Mouse (Mus musculus) forebrain, embryonic 14.5 days (tissue): ENCODE data around the gene Cyb561. TPM values are rescaled to one million over a fixed set of nuclear protein-coding genes. Genes with fewer than 3 reads are reported as not detected.
A peak's percentile ranks its signal among the peaks of the same experiment; 100 is the strongest.

ENCODE experiments used
- ATAC-seq: fragments of 200-750 bp; cut with Nextera tagmentation; 2 replicates; pipeline ENCODE4 v1.8.0; 2017; ENCODE audit warnings: mild to moderate bottlenecking, moderate library complexity
- DNase-seq: peaks from one replicate; pipeline ENCODE4 v3.0.0-alpha.2; 2015; ENCODE audit warnings: low spot score
- H3K27ac ChIP-seq: fragments of 300-500 bp; sonication (generic); 2 replicates; pipeline ENCODE4 v1.5.1; 2014; ENCODE audit warnings: low read depth, mild to moderate bottlenecking, control low read depth, low read length, moderate library complexity
- H3K27me3 ChIP-seq: fragments of 300-500 bp; sonication (generic); replicated peaks from 2 replicates; pipeline ENCODE4 v1.6.1; 2014; ENCODE audit warnings: low read length, control low read depth, mixed read lengths; ENCODE audit not compliant: control insufficient read depth, insufficient read depth
- H3K36me3 ChIP-seq: fragments of 300-500 bp; sonication (generic); 2 replicates; pipeline ENCODE4 v1.6.1; 2014; ENCODE audit warnings: low read length, control low read depth; ENCODE audit not compliant: control insufficient read depth, insufficient read depth
- H3K4me1 ChIP-seq: fragments of 300-500 bp; sonication (generic); 2 replicates; pipeline ENCODE4 v1.6.1; 2014; ENCODE audit warnings: antibody characterized with exemption, low read length, control low read depth; ENCODE audit not compliant: control insufficient read depth, insufficient read depth
- H3K4me2 ChIP-seq: fragments of 300-500 bp; sonication (generic); 2 replicates; pipeline ENCODE4 v1.6.1; 2014; ENCODE audit warnings: mild to moderate bottlenecking, control low read depth, low read length
- H3K4me3 ChIP-seq: fragments of 300-500 bp; sonication (generic); 2 replicates; pipeline ENCODE4 v1.5.1; 2014; ENCODE audit warnings: low read depth, low read length, control low read depth
- H3K9ac ChIP-seq: fragments of 300-500 bp; sonication (generic); 2 replicates; pipeline ENCODE4 v1.6.1; 2014; ENCODE audit warnings: mild to moderate bottlenecking, low read length, control low read depth, moderate library complexity
- H3K9me3 ChIP-seq: fragments of 300-500 bp; sonication (generic); replicated peaks from 2 replicates; pipeline ENCODE4 v1.6.1; 2016; ENCODE audit warnings: low read length, control low read depth, mixed read lengths; ENCODE audit not compliant: control insufficient read depth
- WGBS: fragments of 180-500 bp; shearing (Covaris S2); extraction: QIAGEN DNeasy Blood & Tissue Kit; methylation state at CpG from one replicate; pipeline ENCODE4 v1.1.7; 2014; 5-methylcytosine and 5-hydroxymethylcytosine counted together
- polyA plus RNA-seq: library from polyadenylated mRNA; unstranded; fragments of >200 nt; fragmentation: Nextera tagmentation; extraction: Ambion mirVana; gene quantifications from 2 replicates; pipeline ENCODE4 v1.2.1, GENCODE M21; 2014

Cyb561 gene
- polyA plus RNA-seq, 1 experiment from 2014 or later: 26.0 TPM

DNA sequence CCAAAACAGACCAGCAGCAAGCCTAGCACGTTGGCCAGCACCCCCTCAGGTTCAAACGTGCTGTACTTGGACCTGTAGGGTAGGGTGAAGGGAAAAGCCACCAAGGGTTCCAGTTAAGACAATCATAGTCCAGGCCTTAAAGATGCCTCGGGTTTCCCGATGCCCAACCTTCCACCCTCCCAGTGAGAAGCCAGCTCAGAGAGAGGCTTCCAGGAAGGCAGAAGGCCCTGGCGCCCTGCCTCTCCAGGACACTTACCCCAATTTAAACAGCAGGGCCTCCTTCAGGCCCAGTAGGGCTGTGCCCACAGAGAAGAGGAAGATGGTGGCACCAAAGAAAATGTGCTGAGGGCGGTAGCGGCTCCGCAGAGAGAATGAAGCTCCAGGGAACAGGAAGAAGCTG, 17.6 kb downstream of the Cyb561 start:
- ATAC-seq (no peak), DNase-seq (no peak)
- H3K4me2 ChIP-seq: no peak overlapping the region
- H3K4me3 ChIP-seq: no peak overlapping the region
- H3K27me3 ChIP-seq: no peaks in the 10 kb centered on the region
- H3K36me3 ChIP-seq: 0 out of 2 replicates have a peak, but pooled peaks cover 3% of the 10 kb centered on the region
- H3K4me1 ChIP-seq: no peaks in the 10 kb centered on the region
- H3K9ac ChIP-seq: no peak overlapping the region
- 91% methylated on average over 8 of the region's 8 CpGs for WGBS
- no peaks in the 10 kb centered on the region for H3K9me3 ChIP-seq
- H3K27ac ChIP-seq: no peak overlapping the region

DNA sequence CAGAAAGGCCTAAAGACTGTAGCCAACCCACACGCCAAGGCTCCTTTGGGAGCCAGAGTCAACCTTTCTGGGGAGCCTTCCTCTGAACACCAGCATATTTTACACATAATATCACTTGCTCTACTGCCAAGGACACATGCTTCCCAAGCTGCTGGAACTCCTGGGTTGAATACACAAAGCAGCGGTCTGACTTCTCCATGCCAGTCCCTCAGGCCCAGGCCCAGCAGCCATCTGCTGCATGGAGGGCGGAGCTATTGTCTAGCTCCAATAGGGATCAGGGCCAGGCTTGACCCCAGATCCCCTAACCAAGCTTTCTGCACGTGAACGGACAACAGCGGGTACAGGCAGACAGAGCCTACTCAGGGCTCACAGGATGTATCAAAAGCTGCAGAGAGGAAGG, 18.3 kb downstream of the Cyb561 start:
- Histone ChIP-seq H3K4me1 (no peaks in the 10 kb centered on the region), H3K9ac (no peak overlapping the region), H3K9me3 (no peaks in the 10 kb centered on the region), H3K4me2 (no peak overlapping the region), H3K27me3 (no peaks in the 10 kb centered on the region), H3K36me3 (0 out of 2 replicates have a peak, but pooled peaks cover 3% of the 10 kb centered on the region), H3K27ac (no peak overlapping the region), H3K4me3 (no peak overlapping the region)
- WGBS: 63% methylated on average over 6 of the region's 6 CpGs
- ATAC-seq (no peak), DNase-seq (no peak)

GRCm38 (mm10) chr11:105934303-105934711, 18.8 kb downstream of the Cyb561 start:
- DNase-seq (no peak), ATAC-seq (no peak)
- 0 out of 2 replicates have a peak, but pooled peaks cover 3% of the 10 kb centered on the region for H3K36me3 ChIP-seq
- no peaks in the 10 kb centered on the region for H3K4me1 ChIP-seq
- no peak overlapping the region for H3K4me3 ChIP-seq
- H3K27ac ChIP-seq: no peak overlapping the region
- no peak overlapping the region for H3K9ac ChIP-seq
- 71% methylated on average over 5 of the region's 5 CpGs for WGBS
- H3K4me2 ChIP-seq: no peak overlapping the region
- H3K27me3 ChIP-seq: no peaks in the 10 kb centered on the region
- no peaks in the 10 kb centered on the region for H3K9me3 ChIP-seq

DNA sequence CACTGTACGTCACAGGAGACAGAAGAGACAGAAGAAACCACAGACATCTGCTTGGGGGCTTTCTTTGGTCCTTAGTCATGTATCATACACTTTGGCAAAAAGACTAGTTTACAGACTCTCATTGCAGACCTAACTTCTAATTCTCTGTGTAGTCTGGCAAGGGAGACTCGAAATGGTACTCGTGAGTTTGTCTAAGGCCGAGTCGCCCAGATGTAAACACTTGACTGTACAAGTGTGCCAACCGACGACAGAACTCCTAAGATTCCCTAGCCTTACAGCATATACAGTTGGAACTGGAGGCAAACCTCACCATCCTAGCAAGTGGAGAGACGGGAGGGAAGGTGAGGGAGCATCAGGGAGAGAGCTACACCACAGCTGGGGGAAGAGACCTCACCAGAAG, 19.4 kb downstream of the Cyb561 start:
- Histone ChIP-seq H3K4me2 (no peak overlapping the region), H3K27ac (no peak overlapping the region), H3K4me1 (no peaks in the 10 kb centered on the region), H3K27me3 (no peaks in the 10 kb centered on the region), H3K9ac (no peak overlapping the region), H3K36me3 (0 out of 2 replicates have a peak, but pooled peaks cover 3% of the 10 kb centered on the region), H3K4me3 (no peak overlapping the region), H3K9me3 (no peaks in the 10 kb centered on the region)
- WGBS: 92% methylated on average over 8 of the region's 8 CpGs
- ATAC-seq: no peak
- no peak for DNase-seq

DNA sequence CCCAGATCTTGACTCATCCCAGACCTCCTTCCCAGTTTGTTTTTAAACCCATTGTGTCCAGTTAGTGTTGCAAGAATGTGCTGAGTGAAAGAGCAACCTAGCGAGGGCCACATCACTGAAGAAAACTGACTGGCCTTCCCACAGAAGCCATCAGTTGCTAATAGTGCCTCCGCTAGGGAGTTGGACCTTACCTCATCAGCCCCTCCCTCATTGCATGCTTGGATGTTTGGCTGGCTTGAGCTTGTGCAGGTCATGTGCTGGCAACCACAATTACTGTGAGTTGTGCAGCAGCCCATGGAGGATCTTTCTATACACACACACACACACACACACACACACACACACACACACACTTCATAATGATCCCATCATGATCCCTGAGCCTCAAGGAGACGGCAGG, 21.8 kb downstream of the Cyb561 start:
- Histone ChIP-seq H3K27me3 (no peaks in the 10 kb centered on the region), H3K9me3 (no peaks in the 10 kb centered on the region), H3K27ac (no peak overlapping the region), H3K36me3 (0 out of 2 replicates have a peak, but pooled peaks cover 3% of the 10 kb centered on the region), H3K4me3 (no peak overlapping the region), H3K9ac (no peak overlapping the region), H3K4me2 (no peak overlapping the region), H3K4me1 (no peaks in the 10 kb centered on the region)
- no peak for ATAC-seq
- no peak for DNase-seq
- 83% methylated on average over 3 of the region's 3 CpGs for WGBS

DNA sequence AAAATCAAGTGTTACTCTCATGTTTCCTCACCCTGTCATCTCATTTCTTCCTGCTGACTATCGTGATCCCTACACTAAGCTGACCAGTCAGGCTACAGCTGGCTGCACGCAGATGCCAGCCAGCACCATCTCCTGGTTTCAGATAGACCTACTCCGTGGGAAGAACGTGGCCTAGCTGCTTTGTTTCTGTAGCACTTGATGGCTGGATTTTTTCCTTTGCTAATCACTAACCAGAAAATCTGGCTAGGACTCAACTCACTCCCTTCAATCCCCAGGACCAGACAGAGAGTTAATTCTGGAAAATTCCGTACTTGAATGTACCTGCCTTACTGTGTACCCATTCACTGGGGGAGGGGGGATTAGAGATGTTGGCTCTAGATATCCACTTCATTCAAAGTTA, 25.0 kb downstream of the Cyb561 start:
- no peak for DNase-seq
- no peak for ATAC-seq
- H3K4me2 ChIP-seq: no peak overlapping the region
- H3K36me3 ChIP-seq: peaks cover 8% of the 10 kb centered on the region
- no peak overlapping the region for H3K4me3 ChIP-seq
- 68% methylated on average over 5 of the region's 5 CpGs for WGBS
- no peaks in the 10 kb centered on the region for H3K4me1 ChIP-seq
- no peak overlapping the region for H3K9ac ChIP-seq
- no peak overlapping the region for H3K27ac ChIP-seq
- no peaks in the 10 kb centered on the region for H3K9me3 ChIP-seq
- H3K27me3 ChIP-seq: no peaks in the 10 kb centered on the region

GRCm38 (mm10) chr11:105927065-105928030, 25.8 kb downstream of the Cyb561 start:
- H3K9ac ChIP-seq: no peak overlapping the region

GRCm38 (mm10) chr11:105922769-105923663, 30.1 kb downstream of the Cyb561 start:
- ATAC-seq (no peak), DNase-seq (no peak)
- no peaks in the 10 kb centered on the region for H3K9me3 ChIP-seq
- no peak overlapping the region for H3K4me2 ChIP-seq
- WGBS: 87% methylated on average over 20 of the region's 20 CpGs
- H3K4me3 ChIP-seq: no peak overlapping the region
- H3K27ac ChIP-seq: no peak overlapping the region
- H3K4me1 ChIP-seq: no peaks in the 10 kb centered on the region
- peaks cover 44% of the 10 kb centered on the region for H3K36me3 ChIP-seq
- H3K27me3 ChIP-seq: no peaks in the 10 kb centered on the region
- H3K9ac ChIP-seq: no peak overlapping the region

More at GRCm38 (mm10) chr11:105927065-105928030, 25.8 kb downstream of the Cyb561 start:
- Histone ChIP-seq H3K4me2 (no peak overlapping the region), H3K9me3 (no peaks in the 10 kb centered on the region), H3K27ac (peak overlapping the region; percentile 21; the same call in 1 of the 2 replicates), H3K4me1 (no peaks in the 10 kb centered on the region), H3K27me3 (no peaks in the 10 kb centered on the region), H3K4me3 (no peak overlapping the region), H3K36me3 (peaks cover 16% of the 10 kb centered on the region)
- DNase-seq (peak; percentile 93), ATAC-seq (peak; percentile 82)
- 58% methylated on average over 14 of the region's 14 CpGs for WGBS
